Mouse (Mus musculus): ENCODE results near the gene Ssh1. TPM values are rescaled to one million over a fixed set of nuclear protein-coding genes. Genes with fewer than 3 reads are reported as not detected.

Gene Ssh1
- polyA plus RNA-seq, 1 experiment = 10.7 TPM

GRCm38 (mm10) chr5:113954421-113954820 is 39.3 kb downstream of the Ssh1 start:
- H3K27me3 ChIP-seq (ENCODE audit: control insufficient read depth, insufficient read depth, low read length) = no peaks in the 10 kb centered on the region
- DNase-seq = peak; percentile 78
- no peak overlapping the region for H3K27ac ChIP-seq (ENCODE audit: control insufficient read depth, insufficient read depth, low read length)
- 17% methylated on average over 7 of the region's 7 CpGs for WGBS
- H3K4me1 ChIP-seq (replicated peaks; ENCODE audit: control insufficient read depth, insufficient read depth, low read length) = peaks cover 20% of the 10 kb centered on the region
- H3K36me3 ChIP-seq (ENCODE audit: control insufficient read depth, insufficient read depth, low read length) = no peaks in the 10 kb centered on the region
- TF ChIP-seq POLR2A (IDR thresholded peaks at IDR 0.05; ENCODE audit: control insufficient read depth, extremely low read depth, insufficient read depth, low read length, poor library complexity) (no peak), CTCF (IDR thresholded peaks at IDR 0.05; ENCODE audit: borderline replicate concordance, control insufficient read depth, extremely low read depth, insufficient read depth, low read length, poor library complexity) (peak; percentile 85; the same call in 1 of the 2 replicates)
- H3K4me3 ChIP-seq (ENCODE audit: control insufficient read depth, insufficient read depth, low read length) = no peak overlapping the region

GRCm38 (mm10) chr5:113952519-113952918 is 41.2 kb downstream of the Ssh1 start:
- Histone ChIP-seq H3K36me3 (ENCODE audit: control insufficient read depth, insufficient read depth, low read length) (no peaks in the 10 kb centered on the region), H3K27me3 (ENCODE audit: control insufficient read depth, insufficient read depth, low read length) (no peaks in the 10 kb centered on the region), H3K4me3 (ENCODE audit: control insufficient read depth, insufficient read depth, low read length) (no peak overlapping the region), H3K27ac (ENCODE audit: control insufficient read depth, insufficient read depth, low read length) (no peak overlapping the region), H3K4me1 (replicated peaks; ENCODE audit: control insufficient read depth, insufficient read depth, low read length) (peaks cover 20% of the 10 kb centered on the region)
- TF ChIP-seq CTCF (IDR thresholded peaks at IDR 0.05; ENCODE audit: borderline replicate concordance, control insufficient read depth, extremely low read depth, insufficient read depth, low read length, poor library complexity) (no peak), POLR2A (IDR thresholded peaks at IDR 0.05; ENCODE audit: control insufficient read depth, extremely low read depth, insufficient read depth, low read length, poor library complexity) (no peak)
- DNase-seq = no peak
- WGBS = 13% methylated on average over 10 of the region's 10 CpGs

GRCm38 (mm10) chr5:113951693-113952071 is 42.0 kb downstream of the Ssh1 start:
- no peak overlapping the region for H3K27ac ChIP-seq (ENCODE audit: control insufficient read depth, insufficient read depth, low read length)

GRCm38 (mm10) chr5:113950786-113951692 is 42.7 kb downstream of the Ssh1 start:
- H3K4me3 ChIP-seq (ENCODE audit: control insufficient read depth, insufficient read depth, low read length) = no peak overlapping the region
- TF ChIP-seq POLR2A (IDR thresholded peaks at IDR 0.05; ENCODE audit: control insufficient read depth, extremely low read depth, insufficient read depth, low read length, poor library complexity) (no peak), CTCF (IDR thresholded peaks at IDR 0.05; ENCODE audit: borderline replicate concordance, control insufficient read depth, extremely low read depth, insufficient read depth, low read length, poor library complexity) (no peak)

More at GRCm38 (mm10) chr5:113951693-113952071, 42.0 kb downstream of the Ssh1 start:
- H3K27me3 ChIP-seq (ENCODE audit: control insufficient read depth, insufficient read depth, low read length) = no peaks in the 10 kb centered on the region
- no peak for DNase-seq
- no peaks in the 10 kb centered on the region for H3K36me3 ChIP-seq (ENCODE audit: control insufficient read depth, insufficient read depth, low read length)
- no peak overlapping the region for H3K4me3 ChIP-seq (ENCODE audit: control insufficient read depth, insufficient read depth, low read length)
- no peak for TF ChIP-seq CTCF (IDR thresholded peaks at IDR 0.05; ENCODE audit: borderline replicate concordance, control insufficient read depth, extremely low read depth, insufficient read depth, low read length, poor library complexity)
- no peak for TF ChIP-seq POLR2A (IDR thresholded peaks at IDR 0.05; ENCODE audit: control insufficient read depth, extremely low read depth, insufficient read depth, low read length, poor library complexity)
- H3K4me1 ChIP-seq (replicated peaks; ENCODE audit: control insufficient read depth, insufficient read depth, low read length) = peaks cover 20% of the 10 kb centered on the region
- WGBS = 32% methylated on average over 11 of the region's 11 CpGs

GRCm38 (mm10) chr5:113950133-113950532 is 43.6 kb downstream of the Ssh1 start:
- Histone ChIP-seq H3K27me3 (ENCODE audit: control insufficient read depth, insufficient read depth, low read length) (no peaks in the 10 kb centered on the region), H3K4me1 (replicated peaks; ENCODE audit: control insufficient read depth, insufficient read depth, low read length) (peaks cover 13% of the 10 kb centered on the region), H3K4me3 (ENCODE audit: control insufficient read depth, insufficient read depth, low read length) (no peak overlapping the region), H3K27ac (ENCODE audit: control insufficient read depth, insufficient read depth, low read length) (no peak overlapping the region), H3K36me3 (ENCODE audit: control insufficient read depth, insufficient read depth, low read length) (no peaks in the 10 kb centered on the region)
- DNase-seq = no peak
- TF ChIP-seq POLR2A (IDR thresholded peaks at IDR 0.05; ENCODE audit: control insufficient read depth, extremely low read depth, insufficient read depth, low read length, poor library complexity) = no peak
- no peak for TF ChIP-seq CTCF (IDR thresholded peaks at IDR 0.05; ENCODE audit: borderline replicate concordance, control insufficient read depth, extremely low read depth, insufficient read depth, low read length, poor library complexity)
- WGBS = 97% methylated on average over 17 of the region's 17 CpGs

More at GRCm38 (mm10) chr5:113950786-113951692, 42.7 kb downstream of the Ssh1 start:
- no peak for DNase-seq
- Histone ChIP-seq H3K27me3 (ENCODE audit: control insufficient read depth, insufficient read depth, low read length) (no peaks in the 10 kb centered on the region), H3K36me3 (ENCODE audit: control insufficient read depth, insufficient read depth, low read length) (no peaks in the 10 kb centered on the region), H3K4me1 (replicated peaks; ENCODE audit: control insufficient read depth, insufficient read depth, low read length) (peaks cover 20% of the 10 kb centered on the region), H3K27ac (ENCODE audit: control insufficient read depth, insufficient read depth, low read length) (no peak overlapping the region)
- WGBS = 82% methylated on average over 19 of the region's 19 CpGs

- H3K36me3 ChIP-seq (ENCODE audit: control insufficient read depth, insufficient read depth, low read length) = no peaks in the 10 kb centered on the region
- H3K4me3 ChIP-seq (ENCODE audit: control insufficient read depth, insufficient read depth, low read length) = no peak overlapping the region
- H3K27ac ChIP-seq (ENCODE audit: control insufficient read depth, insufficient read depth, low read length) = no peak overlapping the region
- no peaks in the 10 kb centered on the region for H3K4me1 ChIP-seq (replicated peaks; ENCODE audit: control insufficient read depth, insufficient read depth, low read length)
- TF ChIP-seq POLR2A (IDR thresholded peaks at IDR 0.05; ENCODE audit: control insufficient read depth, extremely low read depth, insufficient read depth, low read length, poor library complexity) (no peak), CTCF (IDR thresholded peaks at IDR 0.05; ENCODE audit: borderline replicate concordance, control insufficient read depth, extremely low read depth, insufficient read depth, low read length, poor library complexity) (no peak)
- no peaks in the 10 kb centered on the region for H3K27me3 ChIP-seq (ENCODE audit: control insufficient read depth, insufficient read depth, low read length)
- no peak for DNase-seq
- WGBS = 89% methylated on average over 2 of the region's 2 CpGs
Measured at GRCm38 (mm10) chr5:113947280-113947679, 46.4 kb downstream of the Ssh1 start.

Measured in thymus, adult 2 months (tissue).